Mouse (Mus musculus) bone marrow, adult 2 months (tissue): ENCODE results near the gene Rcsd1. TPM values are rescaled to one million over a fixed set of nuclear protein-coding genes. Genes with fewer than 3 reads are reported as not detected.

Source experiments
- H3K27ac ChIP-seq: fragments of 200-500 bp; 2 replicates; pipeline ENCODE4 v1.5.1; 2012; ENCODE audit warnings: low read depth, mild to moderate bottlenecking, control low read depth, inconsistent platforms, low read length; ENCODE audit not compliant: control insufficient read depth, poor library complexity, insufficient read depth
- H3K4me1 ChIP-seq: fragments of 200-500 bp; 2 replicates; pipeline ENCODE4 v1.6.1; 2011; ENCODE audit warnings: low read length; ENCODE audit not compliant: control insufficient read depth, insufficient read depth
- H3K4me3 ChIP-seq: fragments of 200-500 bp; replicated peaks from 2 replicates; pipeline ENCODE3; 2011; ENCODE audit warnings: mild to moderate bottlenecking, low read depth, low read length, control low read depth; ENCODE audit not compliant: control insufficient read depth
- CTCF ChIP-seq: fragments of 200-500 bp; IDR thresholded peaks from 2 replicates; pipeline ENCODE4 v1.5.1; 2011; ENCODE audit warnings: low read length, control low read depth; ENCODE audit not compliant: control insufficient read depth, insufficient read depth
- POLR2A ChIP-seq: fragments of 200-500 bp; IDR thresholded peaks from 2 replicates; pipeline ENCODE4 v1.6.1; 2011; ENCODE audit warnings: low read depth, mild to moderate bottlenecking, control low read depth, low read length, borderline replicate concordance; ENCODE audit not compliant: control insufficient read depth
- WGBS: fragments of 180-500 bp; shearing (Covaris S2); methylation state at CpG from one replicate; pipeline ENCODE4 v1.1.7; 2018; 5-methylcytosine and 5-hydroxymethylcytosine counted together
- polyA plus RNA-seq: library from polyadenylated mRNA; stranded (reverse); fragments of >200 nt; gene quantifications from 2 replicates; pipeline ENCODE4 v1.2.4, GENCODE M21; 2011; ENCODE audit warnings: low replicate concordance; ENCODE audit not compliant: missing spikeins, insufficient read depth, insufficient read length

Rcsd1 gene
- polyA plus RNA-seq, 1 experiment = 119 TPM

DNA sequence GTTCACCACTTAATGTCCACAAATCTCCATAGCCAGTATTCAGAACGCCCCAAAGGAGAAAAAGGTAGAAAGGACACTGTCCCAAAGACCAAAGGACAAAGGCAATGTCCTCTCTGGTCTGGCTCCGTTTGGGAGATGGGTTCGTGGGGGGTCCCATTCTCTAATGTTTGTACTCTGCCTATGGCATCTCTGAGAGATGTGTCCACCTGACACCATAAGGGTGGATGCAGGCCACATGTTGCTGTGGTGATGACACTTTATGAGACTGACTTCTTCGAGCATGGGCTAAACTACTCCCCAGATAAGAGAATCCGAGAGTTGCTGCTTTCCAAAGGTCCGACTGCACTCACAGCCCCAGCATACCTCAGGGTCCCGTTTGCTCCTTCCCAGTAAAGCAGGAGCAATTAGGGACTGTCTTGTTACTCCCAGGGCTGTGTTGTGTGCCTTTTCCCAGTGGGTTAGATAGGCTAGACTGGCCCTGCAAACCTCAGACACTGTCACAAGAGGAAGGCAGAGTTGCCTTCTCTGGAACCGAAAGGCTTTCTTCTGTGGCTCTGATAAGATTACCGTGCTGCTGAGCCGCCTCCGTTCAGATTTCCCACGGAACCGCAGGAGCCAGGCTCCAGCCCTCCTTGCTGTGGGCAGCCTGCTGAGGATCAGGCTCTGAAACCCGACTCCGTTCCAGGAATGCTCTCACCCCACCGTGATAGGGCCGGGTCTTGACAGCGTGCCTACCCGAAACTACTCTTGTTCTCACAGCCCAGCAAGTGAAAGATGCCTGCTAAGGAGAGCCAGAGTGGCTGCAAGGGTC, 7.1 kb downstream of the Rcsd1 start:
- 43% methylated on average over 19 of the region's 19 CpGs for WGBS
- TF ChIP-seq POLR2A (no peak), CTCF (no peak)
- peaks cover 6% of the 10 kb centered on the region; the same call in 1 of the 2 replicates for H3K4me1 ChIP-seq
- peak overlapping the region; percentile 83 for H3K27ac ChIP-seq
- H3K4me3 ChIP-seq = peak overlapping the region; percentile 8

DNA sequence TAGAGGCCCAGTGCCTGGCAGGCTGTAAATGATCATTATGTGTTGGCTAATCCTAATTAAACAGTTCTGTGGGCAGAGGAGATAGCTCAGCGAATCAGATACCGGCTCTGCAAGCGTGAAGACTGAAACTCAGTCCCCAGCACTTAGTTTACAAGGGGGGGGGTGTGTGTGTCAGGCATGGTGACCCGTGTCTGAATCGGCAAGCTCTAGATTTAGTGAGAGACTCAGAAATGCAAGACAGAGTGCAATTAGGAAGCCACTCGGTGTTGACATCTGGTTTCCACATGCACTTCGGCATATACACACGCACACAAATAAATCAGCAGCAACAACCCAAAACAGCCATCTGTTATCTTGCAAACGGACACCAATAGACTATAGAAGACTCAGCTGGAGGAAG, 8.0 kb downstream of the Rcsd1 start:
- WGBS = 13% methylated on average over 9 of the region's 9 CpGs
- no peak for TF ChIP-seq CTCF
- no peak for TF ChIP-seq POLR2A
- peak overlapping the region; percentile 40 for H3K4me3 ChIP-seq
- peaks cover 8% of the 10 kb centered on the region; the same call in 1 of the 2 replicates for H3K4me1 ChIP-seq
- peak overlapping the region; percentile 83 for H3K27ac ChIP-seq

DNA sequence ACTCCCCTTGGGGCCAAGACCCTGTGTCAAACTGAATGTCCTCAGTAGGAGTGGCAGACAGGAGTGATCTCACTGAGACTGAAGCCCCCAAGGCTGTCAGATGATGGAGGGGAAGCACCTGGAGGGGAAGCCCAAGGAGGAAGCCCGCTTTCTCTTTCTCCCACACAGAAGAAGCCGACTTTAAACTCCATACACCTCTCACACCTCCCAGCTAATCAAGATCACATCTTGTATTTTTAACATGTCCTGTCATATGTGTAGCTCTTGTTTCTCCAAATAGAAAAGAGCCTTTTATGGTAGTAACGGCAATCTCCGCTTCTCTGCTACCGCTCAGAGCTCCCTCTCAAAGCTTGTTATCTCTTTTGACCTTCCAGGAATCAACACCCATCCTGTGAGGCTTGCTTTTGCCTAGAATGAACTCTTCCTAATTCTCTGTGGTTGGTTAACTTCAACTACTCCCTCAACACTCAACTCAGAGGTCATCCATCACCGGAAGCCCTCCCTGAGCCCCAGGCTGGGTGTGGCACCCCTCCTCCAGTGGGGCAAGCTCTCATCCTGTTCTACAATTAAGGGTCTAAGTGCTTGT, 8.5 kb downstream of the Rcsd1 start:
- 4% methylated on average over 6 of the region's 6 CpGs for WGBS
- H3K27ac ChIP-seq = peak overlapping the region; percentile 83
- TF ChIP-seq CTCF = no peak
- no peak for TF ChIP-seq POLR2A
- peaks cover 8% of the 10 kb centered on the region; the same call in 1 of the 2 replicates for H3K4me1 ChIP-seq
- peak overlapping the region; percentile 40 for H3K4me3 ChIP-seq

DNA sequence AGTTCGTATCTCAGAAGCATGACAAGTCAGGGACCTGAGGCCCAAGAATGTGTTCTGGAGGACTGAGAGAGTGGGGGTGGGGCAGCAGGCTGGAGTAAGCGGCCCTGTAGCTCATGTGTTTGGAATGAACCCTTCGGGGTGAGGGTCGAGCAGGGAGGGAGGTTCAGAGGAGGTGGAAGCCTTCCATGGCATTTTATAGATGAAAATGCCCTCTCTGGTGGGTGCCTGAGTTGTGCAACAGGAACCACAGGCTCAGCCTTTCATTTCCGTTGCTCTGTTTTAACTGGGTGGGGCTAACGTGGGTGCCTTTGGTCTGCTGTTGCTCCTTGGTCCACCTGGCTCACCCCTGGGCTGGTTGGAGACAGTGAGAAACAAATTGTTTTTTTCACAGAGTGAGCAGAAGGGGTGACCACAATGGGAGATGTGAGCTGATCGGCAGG, 9.2 kb downstream of the Rcsd1 start:
- Histone ChIP-seq H3K27ac (peak overlapping the region; percentile 83), H3K4me3 (peak overlapping the region; percentile 46), H3K4me1 (peaks cover 8% of the 10 kb centered on the region; the same call in 1 of the 2 replicates)
- WGBS = 5% methylated on average over 7 of the region's 7 CpGs
- TF ChIP-seq CTCF (no peak), POLR2A (no peak)

DNA sequence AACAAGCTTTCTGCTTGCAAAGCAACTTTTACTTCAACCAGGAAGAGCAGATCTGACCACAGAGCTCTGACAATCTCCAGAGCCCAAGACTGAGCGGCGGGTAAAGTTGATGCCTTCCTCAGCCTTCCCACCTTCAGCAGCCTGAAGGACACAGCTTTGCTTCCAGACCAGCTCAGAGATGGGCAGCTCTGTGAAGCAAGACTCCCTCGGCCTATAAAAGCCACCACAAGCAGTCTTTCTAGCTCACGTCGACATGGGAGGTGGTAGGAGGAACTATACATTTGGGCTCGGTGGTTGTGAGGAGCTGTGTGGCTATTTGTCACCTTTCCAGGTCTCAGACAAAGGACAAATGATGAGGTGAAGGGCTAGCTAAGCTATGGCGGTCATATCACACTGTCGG, 11.9 kb downstream of the Rcsd1 start:
- Histone ChIP-seq H3K4me1 (peaks cover 8% of the 10 kb centered on the region), H3K27ac (peak overlapping the region; percentile 69), H3K4me3 (peak overlapping the region; percentile 5)
- TF ChIP-seq POLR2A (no peak), CTCF (no peak)
- 23% methylated on average over 8 of the region's 8 CpGs for WGBS

DNA sequence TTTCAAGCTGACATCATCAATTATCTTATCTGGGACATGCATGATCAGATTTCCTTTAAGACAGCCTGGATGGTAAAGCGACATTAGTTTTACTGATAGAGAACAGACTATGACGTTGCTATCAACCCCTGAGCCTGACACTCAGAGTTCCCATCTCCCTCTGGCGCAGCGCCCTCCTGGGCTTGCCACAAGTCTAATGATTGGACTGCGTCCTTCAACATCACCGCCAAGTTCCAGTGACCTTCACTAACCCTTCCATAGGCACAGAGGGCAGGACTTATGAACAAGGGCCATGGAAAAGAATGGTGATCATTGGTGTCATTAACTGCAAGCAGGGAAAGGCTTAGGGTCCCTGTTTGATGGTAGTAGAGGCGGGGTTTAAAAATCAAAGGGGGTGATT, 12.7 kb downstream of the Rcsd1 start:
- Histone ChIP-seq H3K4me1 (peaks cover 8% of the 10 kb centered on the region), H3K4me3 (no peak overlapping the region), H3K27ac (no peak overlapping the region)
- no peak for TF ChIP-seq CTCF
- TF ChIP-seq POLR2A = no peak
- WGBS = 72% methylated on average over 7 of the region's 7 CpGs

DNA sequence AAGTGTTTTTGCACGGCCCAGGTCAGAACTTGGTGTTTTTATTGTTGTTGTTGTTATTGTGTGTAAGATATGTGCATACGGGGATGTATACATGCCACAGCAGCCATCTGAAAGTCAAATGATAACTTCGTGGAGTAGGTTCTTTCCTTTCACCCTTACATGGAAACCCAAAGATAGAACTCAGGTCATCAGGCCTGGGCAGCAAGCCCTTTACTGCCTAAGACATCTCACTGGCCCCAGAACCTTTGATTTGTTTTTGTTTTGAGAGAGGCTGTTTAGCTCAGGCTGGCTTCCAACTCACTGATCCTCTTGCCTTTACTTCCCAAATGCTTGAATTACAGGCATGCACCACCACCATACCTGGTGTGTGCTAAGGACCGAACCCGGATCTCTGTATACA, 13.5 kb downstream of the Rcsd1 start:
- 78% methylated on average over 5 of the region's 5 CpGs for WGBS
- TF ChIP-seq POLR2A = no peak
- TF ChIP-seq CTCF = no peak
- no peak overlapping the region for H3K4me3 ChIP-seq
- H3K27ac ChIP-seq = no peak overlapping the region
- peaks cover 10% of the 10 kb centered on the region for H3K4me1 ChIP-seq

DNA sequence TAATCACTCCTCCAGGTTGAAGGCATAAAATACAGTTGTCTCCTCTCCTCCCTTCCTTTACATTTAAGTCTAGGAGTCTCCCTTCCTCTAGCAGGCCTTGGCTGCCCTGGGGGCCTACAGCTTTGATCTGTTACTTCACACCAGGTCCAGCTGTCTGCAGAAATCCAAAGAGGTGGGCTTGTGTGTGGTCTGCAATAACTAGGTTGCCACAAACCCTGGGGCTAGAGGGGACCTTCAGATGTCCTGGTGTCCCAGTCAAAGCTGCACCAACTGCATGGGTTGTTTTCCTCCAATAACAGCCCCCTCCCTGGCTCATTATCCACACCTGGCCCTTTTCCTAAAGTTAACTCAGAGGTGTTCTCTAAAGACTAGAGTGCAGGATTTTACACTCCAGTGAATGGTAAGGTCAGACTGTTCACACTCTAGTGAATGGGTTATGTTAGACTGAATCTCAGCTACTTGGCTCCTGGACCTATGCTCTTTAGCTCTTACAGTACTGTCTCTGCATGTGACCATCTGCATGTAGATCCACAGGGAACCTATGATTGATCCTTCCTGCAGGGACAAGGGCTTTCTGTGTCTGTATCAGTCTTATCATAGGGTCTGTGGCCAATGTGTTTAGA, 14.1 kb downstream of the Rcsd1 start:
- Histone ChIP-seq H3K4me3 (no peak overlapping the region), H3K4me1 (peaks cover 12% of the 10 kb centered on the region), H3K27ac (no peak overlapping the region)
- TF ChIP-seq CTCF (no peak), POLR2A (no peak)

DNA sequence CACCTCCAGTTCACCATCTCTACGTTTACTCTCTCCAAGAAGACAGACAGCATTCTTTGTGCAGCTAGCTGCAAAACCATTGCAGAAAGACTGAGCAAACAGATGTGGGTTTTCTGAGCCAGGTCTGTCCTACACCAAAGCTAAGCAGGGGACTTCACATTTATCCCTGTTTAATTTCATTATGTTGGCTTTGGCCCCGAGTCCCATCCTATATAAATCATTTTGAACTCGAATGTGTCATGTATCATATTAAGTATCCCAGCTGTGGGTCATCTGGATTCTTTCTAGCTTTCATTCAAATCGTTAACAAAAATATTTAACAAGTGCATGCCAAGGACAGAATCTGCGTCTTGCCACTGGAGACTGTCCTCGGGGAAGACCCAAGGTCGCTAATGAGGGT, 15.7 kb downstream of the Rcsd1 start:
- H3K27ac ChIP-seq = no peak overlapping the region
- no peak for TF ChIP-seq CTCF
- 80% methylated on average over 7 of the region's 7 CpGs for WGBS

More for the DNA sequence above, 15.7 kb downstream of the Rcsd1 start:
- no peak overlapping the region for H3K4me3 ChIP-seq
- H3K4me1 ChIP-seq = peaks cover 15% of the 10 kb centered on the region
